Mouse (Mus musculus): Measurements from ENCODE around the gene 9330159F19Rik. TPM values are rescaled to one million over a fixed set of nuclear protein-coding genes. Genes with fewer than 3 reads are reported as not detected.

The 9330159F19Rik gene
- total RNA-seq, 1 experiment from 2014 or later, result 3.6 TPM

Other genes with a start within 250 kb of the 9330159F19Rik start
- gene 2310057J18Rik, start 225.3 kb upstream of the 9330159F19Rik start, total RNA-seq (2021), result not detected in 2 replicates
- 4.9 and 7.9 TPM in 2 replicates for gene Soga3, start 67.8 kb upstream of the 9330159F19Rik start, total RNA-seq (2021)
- gene Gm49353, start 12.7 kb upstream of the 9330159F19Rik start, total RNA-seq (2021), result 0.86 TPM in 1 of 2 replicates, not detected in the other
- gene Echdc1, start 101.6 kb downstream of the 9330159F19Rik start, total RNA-seq (2021), result 52.3 and 71.0 TPM in 2 replicates
- 46.9 and 49.9 TPM in 2 replicates for gene Rnf146, start 150.8 kb downstream of the 9330159F19Rik start, total RNA-seq (2021)